17 mouse cellular contexts compared by ENCODE assay signal in genomic region chr4:129324756-129325155, GRCm38 (mm10). TPM values are rescaled to one million over a fixed set of nuclear protein-coding genes. Genes with fewer than 3 reads are reported as not detected.
A peak's percentile ranks its signal among the peaks of the same experiment; 100 is the strongest.
DNase-seq lines count a peak whose midpoint lies in the region; TF ChIP-seq lines count a peak whose summit lies in the region.
"Had no signal": no experiment of that assay in that cellular context is flagged by ENCODE, and none has a peak within 500 bp of the region (broad histone marks: within the 10 kb centered on the region; RNA-seq: fewer than 3 reads in every experiment).

No protein-coding gene starts in this region.

- no peak overlapping the region for H3K4me3 ChIP-seq in gastrocnemius, adult 2 months
- H3K4me3 ChIP-seq: heart, embryonic 12.5 days; limb, embryonic 15.5 days had no signal

- intact Hi-C loops in left cerebral cortex, postnatal 14 days (cut with DNase I): no loop called here
- intact Hi-C loops in gastrocnemius, adult 2 months (cut with DNase I): no loop called here

- peak; percentile 41 to 76 for DNase-seq in adrenal gland, adult (ENCODE audit: inconsistent age in 2 of 2, low spot score in 1 of 2)
- no peak for DNase-seq in adrenal gland, postnatal 10 days
- DNase-seq in left cerebral cortex, adult 18-20 months (ENCODE audit: low spot score in 2 of 2): peak; percentile 17 to 20
- no peak for DNase-seq in left cerebral cortex, postnatal 14 days (ENCODE audit: low spot score in 2 of 2)
- DNase-seq in urinary bladder, postnatal 14 days (ENCODE audit: low spot score): peak; percentile 46
- DNase-seq in urinary bladder, adult 2 months (ENCODE audit: low spot score): no peak
- DNase-seq in retina, postnatal 1 day: no peak
- no peak for DNase-seq in gastrocnemius, adult 2 months
- DNase-seq: cerebellum, adult 18-20 months; cerebellum, postnatal 36 days; forebrain, postnatal 0 days; midbrain, embryonic 14.5 days; thymus, postnatal 14 days had no signal

- H3K27ac ChIP-seq in gastrocnemius, adult 2 months: no peak overlapping the region
- H3K27ac ChIP-seq: kidney, postnatal 0 days; limb, embryonic 15.5 days had no signal

- no peak for TF ChIP-seq CTCF in gastrocnemius, adult 2 months (IDR thresholded peaks at IDR 0.05)

RNA-seq across cellular contexts. Expression of gene Rbbp4, which starts 10.4 kb away (rescaled TPM):
- total RNA-seq in adrenal gland, postnatal 10 days (2021): 100 to 1,000 TPM; 142 to 146 TPM
- total RNA-seq in left cerebral cortex, adult 18-20 months (2021): 100 to 1,000 TPM; 122 to 129 TPM
- total RNA-seq in left cerebral cortex, postnatal 14 days (2021): 100 to 1,000 TPM; 124 to 129 TPM
- 65.1 and 72.2 TPM in 2 replicates for polyA plus RNA-seq in urinary bladder, adult 2 months (2012; rRNA removed)
- 10 to 100 TPM; 38.5 to 46.9 TPM for total RNA-seq in gastrocnemius, adult 2 months (2021)

RNA-seq across cellular contexts. Expression of gene Zbtb8os, which starts 10.7 kb away (rescaled TPM):
- total RNA-seq in adrenal gland, postnatal 10 days (2021): 10 to 100 TPM; 41.1 to 41.5 TPM
- total RNA-seq in left cerebral cortex, adult 18-20 months (2021): 10 to 100 TPM; 28.5 to 31.9 TPM
- 10 to 100 TPM; 22.4 to 23.5 TPM for total RNA-seq in left cerebral cortex, postnatal 14 days (2021)
- polyA plus RNA-seq in urinary bladder, adult 2 months (2012; rRNA removed): 45.4 and 52.6 TPM in 2 replicates
- total RNA-seq in gastrocnemius, adult 2 months (2021): 10 to 100 TPM; 24.8 to 28.9 TPM

RNA-seq across cellular contexts. Expression of gene Sync, which starts 37.3 kb away (rescaled TPM):
- 1 to 10 TPM; 4.2 to 7.4 TPM for total RNA-seq in adrenal gland, postnatal 10 days (2021)
- 1 to 10 TPM; 1.9 to 2.5 TPM for total RNA-seq in left cerebral cortex, adult 18-20 months (2021)
- total RNA-seq in left cerebral cortex, postnatal 14 days (2021): 1 to 10 TPM; 1.2 to 2.2 TPM
- polyA plus RNA-seq in urinary bladder, adult 2 months (2012; rRNA removed): 3.1 and 4.0 TPM in 2 replicates
- 10 to 100 TPM; 39.9 to 46.5 TPM for total RNA-seq in gastrocnemius, adult 2 months (2021)
- total RNA-seq: megakaryocyte, adult 5-6 weeks had no signal

RNA-seq across cellular contexts. Expression of gene Zbtb8a, which starts 53.2 kb away (rescaled TPM):
- total RNA-seq in adrenal gland, postnatal 10 days (2021): 10 to 100 TPM; 10.1 to 10.7 TPM
- 1 to 10 TPM; 4.8 to 5.0 TPM for total RNA-seq in left cerebral cortex, adult 18-20 months (2021)
- total RNA-seq in left cerebral cortex, postnatal 14 days (2021): 1 to 10 TPM; 7.4 to 8.0 TPM
- 18.7 and 21.0 TPM in 2 replicates for polyA plus RNA-seq in urinary bladder, adult 2 months (2012; rRNA removed)
- 1 to 10 TPM in 1 of 2 experiments, under 1 TPM in 1; 0.61 to 1.3 TPM for total RNA-seq in gastrocnemius, adult 2 months (2021)

Comparison
In these comparisons a context has a peak if more than half of its experiments do, and no peak if none do; other contexts are left out.
1. DNase-seq: peak in adrenal gland, adult (2 of 2), left cerebral cortex, adult 18-20 months (2 of 2) and urinary bladder, postnatal 14 days (single experiment); none in adrenal gland, postnatal 10 days (single experiment), left cerebral cortex, postnatal 14 days (0 of 2), urinary bladder, adult 2 months (single experiment), retina, postnatal 1 day (single experiment) and gastrocnemius, adult 2 months (single experiment).
2. RNA of gene Sync, which starts 37.3 kb away (total RNA-seq): 39.9 to 46.5 TPM in gastrocnemius, adult 2 months; 4.2 to 7.4 TPM in adrenal gland, postnatal 10 days, 1.9 to 2.5 TPM in left cerebral cortex, adult 18-20 months and 1.2 to 2.2 TPM in left cerebral cortex, postnatal 14 days; every median in the first group is over 4 times any median in the second.